Mouse (Mus musculus) MEL (cell line): Measurements from ENCODE around the gene 1700113H08Rik. TPM values are rescaled to one million over a fixed set of nuclear protein-coding genes. Genes with fewer than 3 reads are reported as not detected.

Experiments used
- DNase-seq: peaks from one replicate; pipeline ENCODE4 v3.0.0; 2011; ENCODE audit warnings: low read depth, low spot score
- H3K27ac ChIP-seq: 2 replicates; pipeline ENCODE4 v1.5.1; 2012; ENCODE audit warnings: low read depth, mild to moderate bottlenecking, control low read depth, low read length, moderate library complexity; ENCODE audit not compliant: control insufficient read depth
- H3K27me3 ChIP-seq, 2 experiments: fragments of 150-350 bp in 1 of 2; sonication (generic) in 1 of 2; 2 replicates each; pipeline ENCODE4 v1.6.1; 2012; ENCODE audit warnings: low read length in 2 of 2, mild to moderate bottlenecking in 2 of 2, improper control_type of control experiment in 1 of 2, moderate library complexity in 1 of 2; ENCODE audit not compliant: insufficient read depth in 2 of 2, control insufficient read depth in 1 of 2
- H3K36me3 ChIP-seq, 2 experiments: 2 replicates each; pipeline ENCODE4 v1.6.1; 2012 to 2014; ENCODE audit warnings: low read length in 2 of 2, improper control_type of control experiment in 1 of 2, inconsistent platforms in 1 of 2, mild to moderate bottlenecking in 1 of 2; ENCODE audit not compliant: insufficient read depth in 2 of 2, control insufficient read depth in 1 of 2
- H3K4me1 ChIP-seq, 2 experiments: fragments of 150-350 bp in 1 of 2; sonication (generic) in 1 of 2; 2 replicates each; pipeline ENCODE4 v1.6.1; 2012; ENCODE audit warnings: low read length in 2 of 2, improper control_type of control experiment in 1 of 2, mild to moderate bottlenecking in 1 of 2; ENCODE audit not compliant: insufficient read depth in 2 of 2, control insufficient read depth in 1 of 2
- H3K4me3 ChIP-seq, 2 experiments: fragments of 150-350 bp in 1 of 2; sonication (generic) in 1 of 2; 2 replicates each; pipeline ENCODE4 v1.5.1; 2012; ENCODE audit warnings: low read depth in 2 of 2, low read length in 2 of 2, mild to moderate bottlenecking in 2 of 2, moderate library complexity in 2 of 2, control low read depth in 1 of 2, improper control_type of control experiment in 1 of 2; ENCODE audit not compliant: control insufficient read depth in 1 of 2, insufficient read depth in 1 of 2
- H3K79me2 ChIP-seq: 2 replicates; pipeline ENCODE4 v1.6.1; 2012; ENCODE audit warnings: mild to moderate bottlenecking, low read length, moderate library complexity; ENCODE audit not compliant: control insufficient read depth, poor library complexity, insufficient read depth
- H3K9ac ChIP-seq: 2 replicates; pipeline ENCODE4 v1.6.1; 2012; ENCODE audit warnings: low read depth, mild to moderate bottlenecking, control low read depth, low read length, moderate library complexity; ENCODE audit not compliant: control insufficient read depth, poor library complexity, severe bottlenecking
- H3K9me3 ChIP-seq: fragments of 150-350 bp; sonication (generic); replicated peaks from 2 replicates; pipeline ENCODE4 v1.6.1; 2012; ENCODE audit warnings: mild to moderate bottlenecking, low read length, improper control_type of control experiment, moderate library complexity; ENCODE audit not compliant: insufficient read depth
- BHLHE40 ChIP-seq: IDR thresholded peaks from 2 replicates; pipeline ENCODE4 v1.6.1; 2012; ENCODE audit warnings: low read depth, mild to moderate bottlenecking, inconsistent platforms, low read length, improper control_type of control experiment, borderline replicate concordance
- CHD1 ChIP-seq: IDR thresholded peaks from 2 replicates; pipeline ENCODE4 v1.6.1; 2012; ENCODE audit warnings: low read depth, mild to moderate bottlenecking, inconsistent platforms, low read length, improper control_type of control experiment
- CTCF ChIP-seq, 3 experiments: IDR thresholded peaks in 2 of 3; conservative IDR thresholded peaks in 1 of 3; 2 replicates each; pipeline ENCODE4 v1.5.1; 2011 to 2012; ENCODE audit warnings: low read length in 3 of 3, low read depth in 2 of 3, mild to moderate bottlenecking in 2 of 3, improper control_type of control experiment in 1 of 3, inconsistent platforms in 1 of 3, mixed read lengths in 1 of 3, moderate library complexity in 1 of 3; ENCODE audit not compliant: control insufficient read depth in 1 of 3, insufficient read depth in 1 of 3, poor library complexity in 1 of 3, severe bottlenecking in 1 of 3
- E2F4 ChIP-seq: IDR thresholded peaks from 2 replicates; pipeline ENCODE4 v1.6.1; 2011; ENCODE audit warnings: low read depth, low read length, improper control_type of control experiment, borderline replicate concordance
- GABPA ChIP-seq: IDR thresholded peaks from 2 replicates; pipeline ENCODE4 v1.6.1; 2012; ENCODE audit warnings: low read depth, mild to moderate bottlenecking, inconsistent platforms, low read length, improper control_type of control experiment, moderate library complexity
- GATA1 ChIP-seq: IDR thresholded peaks from 2 replicates; pipeline ENCODE4 v1.6.1; 2011; ENCODE audit warnings: low read depth, low read length, improper control_type of control experiment
- MAFK ChIP-seq: IDR thresholded peaks from 2 replicates; pipeline ENCODE4 v1.6.1; 2011; ENCODE audit warnings: low read depth, mild to moderate bottlenecking, low read length, improper control_type of control experiment, borderline replicate concordance
- MAX ChIP-seq: IDR thresholded peaks from 2 replicates; pipeline ENCODE4 v1.6.1; 2011; ENCODE audit warnings: low read length, improper control_type of control experiment
- MAZ ChIP-seq: IDR thresholded peaks from 2 replicates; pipeline ENCODE4 v1.6.1; 2012; ENCODE audit warnings: low read depth, mild to moderate bottlenecking, inconsistent platforms, low read length, improper control_type of control experiment
- MXI1 ChIP-seq: IDR thresholded peaks from 2 replicates; pipeline ENCODE4 v1.6.1; 2011; ENCODE audit warnings: mild to moderate bottlenecking, low read depth, low read length, improper control_type of control experiment
- MYB ChIP-seq: IDR thresholded peaks from 2 replicates; pipeline ENCODE4 v1.6.1; 2011; ENCODE audit warnings: mild to moderate bottlenecking, low read depth, low read length, improper control_type of control experiment
- MYC ChIP-seq: IDR thresholded peaks from 2 replicates; pipeline ENCODE4 v1.6.1; 2011; ENCODE audit warnings: low read depth, mild to moderate bottlenecking, low read length, improper control_type of control experiment, moderate library complexity
- NRF1 ChIP-seq: IDR thresholded peaks from 2 replicates; pipeline ENCODE4 v1.6.1; 2014; ENCODE audit warnings: low read depth, mild to moderate bottlenecking, inconsistent platforms, low read length, improper control_type of control experiment, moderate library complexity; ENCODE audit not compliant: poor library complexity, insufficient read depth, severe bottlenecking
- POLR2A ChIP-seq, 2 experiments: IDR thresholded peaks; 2 replicates each; pipeline ENCODE4 v1.6.1; 2011 to 2012; ENCODE audit warnings: low read length in 2 of 2, mild to moderate bottlenecking in 2 of 2, control low read depth in 1 of 2, improper control_type of control experiment in 1 of 2, low read depth in 1 of 2, moderate library complexity in 1 of 2; ENCODE audit not compliant: control insufficient read depth in 1 of 2, insufficient read depth in 1 of 2, poor library complexity in 1 of 2
- POLR2AphosphoS2 ChIP-seq: IDR thresholded peaks from 2 replicates; pipeline ENCODE4 v1.6.1; 2011; ENCODE audit warnings: low read length, improper control_type of control experiment
- RAD21 ChIP-seq: IDR thresholded peaks from 2 replicates; pipeline ENCODE4 v1.6.1; 2011; ENCODE audit warnings: mild to moderate bottlenecking, low read depth, low read length, improper control_type of control experiment
- SMC3 ChIP-seq: IDR thresholded peaks from 2 replicates; pipeline ENCODE4 v1.6.1; 2011; ENCODE audit warnings: low read depth, low read length, improper control_type of control experiment
- TBP ChIP-seq: IDR thresholded peaks from 2 replicates; pipeline ENCODE4 v1.8.0; 2011; ENCODE audit warnings: low read depth, low read length, improper control_type of control experiment
- ZKSCAN1 ChIP-seq: IDR thresholded peaks from 2 replicates; pipeline ENCODE4 v1.6.1; 2012; ENCODE audit warnings: low read depth, mild to moderate bottlenecking, inconsistent platforms, low read length, improper control_type of control experiment, moderate library complexity
- ZMIZ1 ChIP-seq: IDR thresholded peaks from 2 replicates; pipeline ENCODE4 v1.6.1; 2012; ENCODE audit warnings: low read depth, mild to moderate bottlenecking, inconsistent platforms, low read length, improper control_type of control experiment, moderate library complexity
- polyA plus RNA-seq, 2 experiments: library from polyadenylated mRNA; stranded (reverse) in 1 of 2; unstranded in 1 of 2; fragments of >175 nt in 1 of 2; fragments of >200 nt in 1 of 2; gene quantifications; 2 replicates each; pipeline versions ENCODE4 v1.2.1 to v1.2.4; 2012; ENCODE audit warnings: low replicate concordance in 2 of 2, low read depth in 1 of 2; ENCODE audit not compliant: insufficient read length in 2 of 2, insufficient read depth in 1 of 2, missing spikeins in 1 of 2
- total RNA-seq: library from RNA; depleted of rRNA; stranded (reverse); fragments of 300-350 nt; gene quantifications from 2 replicates; pipeline ENCODE4 v1.2.3, GENCODE M21; 2012

Gene 1700113H08Rik
- total and polyA plus RNA-seq, 3 experiments = not detected

DNA sequence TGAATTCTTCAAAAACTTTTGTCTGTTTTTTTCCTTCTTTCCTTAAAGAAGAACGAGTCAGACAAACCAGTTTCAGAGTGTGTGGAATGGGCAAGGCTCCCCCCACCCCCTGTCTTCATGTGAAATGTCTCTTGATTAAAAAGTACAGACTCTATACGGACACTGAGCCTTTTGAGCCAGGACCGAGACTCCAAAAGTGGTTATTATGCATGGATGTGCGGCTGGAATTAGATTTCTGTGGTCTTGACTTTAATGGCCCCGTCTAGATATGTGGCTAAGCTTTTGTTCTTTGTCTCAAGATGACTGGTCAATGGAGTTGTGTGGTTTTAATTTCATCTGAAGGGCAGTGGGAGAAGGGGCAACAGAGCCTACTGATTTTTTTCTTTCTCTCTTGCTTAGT lies 29.8 kb downstream of the 1700113H08Rik start:
- no peaks in the 10 kb centered on the region for H3K9me3 ChIP-seq
- H3K36me3 ChIP-seq = no peaks in the 10 kb centered on the region
- H3K79me2 ChIP-seq = no peaks in the 10 kb centered on the region
- H3K9ac ChIP-seq = no peak overlapping the region
- H3K27ac ChIP-seq = no peak overlapping the region
- H3K4me3 ChIP-seq = no peak overlapping the region
- H3K4me1 ChIP-seq = no peaks in the 10 kb centered on the region
- TF ChIP-seq NRF1 = no peak
- TF ChIP-seq ZMIZ1 = no peak
- TF ChIP-seq GABPA = no peak
- no peak for TF ChIP-seq MAZ
- no peak for TF ChIP-seq RAD21
- TF ChIP-seq POLR2AphosphoS2 = no peak
- no peak for TF ChIP-seq MAX
- no peak for TF ChIP-seq CHD1
- no peak for TF ChIP-seq MYB
- TF ChIP-seq MYC = no peak
- TF ChIP-seq MAFK = no peak
- DNase-seq = no peak
- no peaks in the 10 kb centered on the region for H3K27me3 ChIP-seq

DNA sequence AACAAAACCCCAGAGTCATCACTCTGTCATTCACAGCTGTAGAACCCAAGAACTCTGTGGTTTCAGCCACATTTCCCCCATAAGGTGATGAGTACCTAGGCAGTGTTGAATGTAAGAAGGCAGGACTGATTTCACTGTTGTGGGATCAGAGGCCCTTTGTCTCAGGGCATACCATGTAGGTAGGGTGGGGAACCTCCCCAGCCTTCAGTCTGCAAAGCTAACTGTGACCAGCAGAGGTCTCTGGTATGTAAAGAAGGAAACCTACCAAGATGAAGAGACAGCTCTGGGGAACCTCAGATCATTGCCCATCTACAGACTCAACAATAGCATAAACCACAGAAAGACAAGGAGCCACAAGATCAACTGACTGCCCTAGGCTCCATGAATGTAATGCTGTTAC lies 36.4 kb downstream of the 1700113H08Rik start:
- no peak overlapping the region for H3K4me3 ChIP-seq
- no peak overlapping the region for H3K27ac ChIP-seq
- H3K79me2 ChIP-seq = no peaks in the 10 kb centered on the region
- H3K4me1 ChIP-seq = no peaks in the 10 kb centered on the region
- TF ChIP-seq CTCF (IDR thresholded peaks at IDR 0.05 in 2 of 3, conservative IDR thresholded peaks at IDR 0.05 in 1 of 3; ENCODE audit: control insufficient read depth in 1 of 3, insufficient read depth in 1 of 3, low read depth in 2 of 3, low read length in 3 of 3, poor library complexity in 1 of 3, severe bottlenecking in 1 of 3) = peak; percentile 5 to 21 (median 9); a peak in 2 of 6 replicates
- no peak for TF ChIP-seq ZKSCAN1
- no peak overlapping the region for H3K9ac ChIP-seq
- no peaks in the 10 kb centered on the region for H3K27me3 ChIP-seq
- no peaks in the 10 kb centered on the region for H3K9me3 ChIP-seq
- no peaks in the 10 kb centered on the region for H3K36me3 ChIP-seq
- DNase-seq = peak; percentile 8

DNA sequence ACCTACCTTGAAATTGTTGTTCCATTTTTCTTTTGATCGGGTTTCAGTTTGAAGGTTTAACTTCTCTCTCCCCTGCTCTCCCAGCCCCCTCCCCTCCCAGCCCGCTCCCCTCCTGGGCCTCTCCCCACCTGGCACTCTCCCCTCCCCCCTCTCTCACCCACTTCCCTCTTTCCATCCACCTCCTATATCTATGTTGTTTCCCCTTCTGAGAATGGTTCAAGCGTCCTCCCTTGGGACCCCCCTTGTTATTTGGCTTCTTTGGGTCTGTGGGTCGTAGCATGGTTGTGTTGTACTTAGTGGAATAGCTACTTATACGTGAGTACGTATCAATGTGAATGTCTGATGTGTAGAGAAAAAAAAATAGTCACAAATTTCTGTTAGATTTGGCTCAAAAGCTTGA lies 40.9 kb downstream of the 1700113H08Rik start:
- TF ChIP-seq MAFK (no peak), BHLHE40 (no peak), GABPA (no peak), TBP (no peak), RAD21 (no peak), MXI1 (no peak), SMC3 (no peak), GATA1 (no peak), POLR2AphosphoS2 (no peak), POLR2A (IDR thresholded peaks at IDR 0.05; ENCODE audit: control insufficient read depth in 1 of 2, insufficient read depth in 1 of 2, low read depth in 1 of 2, low read length in 2 of 2, poor library complexity in 1 of 2) (no peak), E2F4 (no peak), NRF1 (no peak), ZMIZ1 (no peak)
- H3K4me3 ChIP-seq = no peak overlapping the region
- no peaks in the 10 kb centered on the region for H3K36me3 ChIP-seq
- no peak overlapping the region for H3K9ac ChIP-seq
- H3K79me2 ChIP-seq = no peaks in the 10 kb centered on the region
- H3K4me1 ChIP-seq = no peaks in the 10 kb centered on the region
- no peaks in the 10 kb centered on the region for H3K27me3 ChIP-seq
- H3K9me3 ChIP-seq = no peaks in the 10 kb centered on the region
- no peak overlapping the region for H3K27ac ChIP-seq
- DNase-seq = no peak
